Mouse (Mus musculus) megakaryocyte progenitor cell, adult 5-6 weeks (primary cell): ENCODE results near the gene Commd2. TPM values are rescaled to one million over a fixed set of nuclear protein-coding genes. Genes with fewer than 3 reads are reported as not detected.
A peak's percentile ranks its signal among the peaks of the same experiment; 100 is the strongest.

ENCODE experiments used
- ATAC-seq: replicated peaks from 2 replicates; pipeline ENCODE4 v1.8.0; 2016; ENCODE audit warnings: mild to moderate bottlenecking, moderate TSS enrichment, inconsistent platforms; ENCODE audit not compliant: poor library complexity
- total RNA-seq, 2 experiments: library from RNA; stranded (forward) in 1 of 2; stranded (reverse) in 1 of 2; fragments of 157-497, 149-512 nt in 1 of 2; fragments of 200-1000 nt in 1 of 2; gene quantifications; 2 replicates each; pipeline versions ENCODE4 v1.2.3 to v1.2.4; 2015 to 2017

The Commd2 gene
- total RNA-seq (2015) (38.8 and 48.0 TPM in 2 replicates), total RNA-seq (2017) (14.1 and 16.2 TPM in 2 replicates)

- peak; percentile 99 for ATAC-seq
Measured at GRCm38 (mm10) chr3:57651231-57651864, at the start of gene Commd2. Gene Commd2 (minus strand): TSS chr3:57651715.

- 0 out of 2 replicates have a peak, but pooled peaks have one; percentile 20 for ATAC-seq
Measured at GRCm38 (mm10) chr3:57696779-57697178, 45.3 kb upstream of the Commd2 start.

GRCm38 (mm10) chr3:57696249-57696648, 44.7 kb upstream of the Commd2 start:
- ATAC-seq: peak; percentile 90

GRCm38 (mm10) chr3:57692719-57693118, 41.2 kb upstream of the Commd2 start, which contains the start of gene Ankub1:
Gene Ankub1 (minus strand): TSS chr3:57692799.
- ATAC-seq: no peak

- no peak for ATAC-seq
Measured at GRCm38 (mm10) chr3:57691772-57692171, 40.3 kb upstream of the Commd2 start.

GRCm38 (mm10) chr3:57677786-57678185, 26.3 kb upstream of the Commd2 start:
- no peak for ATAC-seq

GRCm38 (mm10) chr3:57674075-57674474, 22.6 kb upstream of the Commd2 start:
- no peak for ATAC-seq

GRCm38 (mm10) chr3:57673586-57673985, 22.1 kb upstream of the Commd2 start:
- ATAC-seq: peak; percentile 99

- ATAC-seq: peak; percentile 88
Measured at GRCm38 (mm10) chr3:57667054-57667723, 15.7 kb upstream of the Commd2 start.

- no peak for ATAC-seq
Measured at GRCm38 (mm10) chr3:57665880-57666279, 14.4 kb upstream of the Commd2 start.

- ATAC-seq: no peak
Measured at GRCm38 (mm10) chr3:57664682-57665081, 13.2 kb upstream of the Commd2 start.

GRCm38 (mm10) chr3:57663731-57664130, 12.2 kb upstream of the Commd2 start:
- ATAC-seq: peak; percentile 77

GRCm38 (mm10) chr3:57658608-57659007, 7.1 kb upstream of the Commd2 start:
- ATAC-seq: no peak

- ATAC-seq: no peak
Measured at GRCm38 (mm10) chr3:57653646-57654045, 2.1 kb upstream of the Commd2 start.

GRCm38 (mm10) chr3:57652485-57652884, 970 bp upstream of the Commd2 start:
- no peak for ATAC-seq

- ATAC-seq: peak; percentile 15
Measured at GRCm38 (mm10) chr3:57651865-57652259, 347 bp upstream of the Commd2 start.

GRCm38 (mm10) chr3:57643191-57643590, 8.3 kb downstream of the Commd2 start:
- no peak for ATAC-seq

GRCm38 (mm10) chr3:57637596-57637995, 13.9 kb downstream of the Commd2 start:
- ATAC-seq: no peak

- ATAC-seq: no peak
Measured at GRCm38 (mm10) chr3:57634763-57635487, 16.6 kb downstream of the Commd2 start.

- ATAC-seq: no peak
Measured at GRCm38 (mm10) chr3:57626954-57627513, 24.5 kb downstream of the Commd2 start.

GRCm38 (mm10) chr3:57625275-57625997, 26.1 kb downstream of the Commd2 start:
- peak; percentile 94 for ATAC-seq
